Mouse (Mus musculus): ENCODE results near the gene Rps3a1.
"Not testable (repeated sequence)": the region's sequence is repeated elsewhere in the genome, so short reads cannot be mapped to it uniquely, and the experiment has no call there.

Gene Rps3a1

GRCm38 (mm10) chr3:86114659-86115338 lies 27.7 kb downstream of the Rps3a1 start:
- DNase-seq = no peak

GRCm38 (mm10) chr3:86112766-86113165 lies 29.7 kb downstream of the Rps3a1 start:
- DNase-seq = no peak

- no peak for DNase-seq
These were observed 32.4 kb downstream of the Rps3a1 start for GRCm38 (mm10) chr3:86110077-86110476.

DNA sequence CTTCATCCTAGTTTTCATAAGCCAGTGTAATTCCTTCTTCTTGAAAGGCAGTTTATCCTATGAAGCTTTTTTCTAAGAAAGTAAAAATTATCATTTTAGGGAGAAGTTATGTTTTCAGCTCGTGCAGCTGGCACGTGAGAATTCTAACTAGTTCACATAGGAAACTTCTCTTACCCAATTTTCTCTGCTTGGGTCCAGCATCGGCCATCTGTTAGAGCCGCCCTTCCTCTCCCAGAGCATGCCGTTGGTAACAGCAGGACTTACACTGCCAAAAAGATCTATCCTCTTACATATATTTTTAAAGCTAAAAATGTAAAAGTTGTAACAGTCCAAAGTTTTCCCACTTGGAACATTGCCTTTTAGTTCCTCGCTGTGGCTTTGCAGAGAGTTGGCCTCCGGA lies 33.4 kb downstream of the Rps3a1 start:
- DNase-seq = no peak

DNA sequence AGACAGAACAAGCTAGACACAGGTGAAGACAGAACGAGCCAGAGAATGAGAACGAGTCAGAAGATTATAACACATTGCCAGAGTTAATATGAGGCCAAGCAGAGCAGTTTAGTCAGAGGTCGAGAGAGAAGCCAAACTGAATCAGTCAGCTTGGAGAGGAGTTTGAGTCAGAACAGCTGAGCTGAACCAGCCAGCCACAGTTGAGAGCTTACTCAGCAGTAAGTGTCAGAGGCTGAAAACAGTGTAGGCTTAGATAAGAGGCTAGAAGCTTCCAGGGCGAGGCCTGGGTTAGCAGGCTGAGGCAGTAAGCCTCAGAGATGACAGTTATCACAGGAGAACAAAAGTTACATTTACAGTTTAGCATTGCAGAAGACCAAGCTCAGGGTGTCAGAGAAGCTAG lies 33.9 kb downstream of the Rps3a1 start:
- DNase-seq = no peak

- DNase-seq = no peak
These were observed 34.6 kb downstream of the Rps3a1 start for GRCm38 (mm10) chr3:86107637-86108539.

DNA sequence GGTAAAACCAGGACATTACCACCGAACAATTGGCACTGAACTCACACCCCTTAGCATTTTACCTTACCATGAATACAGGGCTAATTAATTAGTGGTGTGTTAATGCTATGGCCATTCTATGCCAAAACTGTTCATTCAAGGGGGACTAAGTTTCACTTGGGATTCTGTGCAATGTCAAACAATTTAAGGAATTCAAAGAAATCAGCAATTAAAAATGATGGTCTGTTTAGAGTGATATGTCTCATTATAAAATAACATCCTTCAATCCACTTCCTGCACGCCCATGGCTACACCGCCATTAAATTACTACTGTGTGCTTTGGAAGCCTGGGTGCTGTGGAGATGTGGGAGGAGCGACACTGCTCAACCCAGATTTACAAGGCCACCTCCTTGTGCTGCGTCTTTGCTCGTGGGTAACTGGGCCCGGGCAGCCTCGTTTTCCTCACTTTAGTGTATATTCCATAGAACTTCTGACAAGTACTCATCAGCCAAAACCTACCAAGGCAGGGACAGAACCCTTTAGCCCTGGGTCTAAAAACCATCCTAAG lies 36.3 kb downstream of the Rps3a1 start:
- no peak for DNase-seq

- no peak for DNase-seq
These were observed 37.6 kb downstream of the Rps3a1 start for GRCm38 (mm10) chr3:86104909-86105308.

- not testable (repeated sequence) for DNase-seq
These were observed 38.1 kb downstream of the Rps3a1 start for GRCm38 (mm10) chr3:86104433-86104832.

GRCm38 (mm10) chr3:86103449-86104291 lies 38.8 kb downstream of the Rps3a1 start:
- no peak for DNase-seq

DNA sequence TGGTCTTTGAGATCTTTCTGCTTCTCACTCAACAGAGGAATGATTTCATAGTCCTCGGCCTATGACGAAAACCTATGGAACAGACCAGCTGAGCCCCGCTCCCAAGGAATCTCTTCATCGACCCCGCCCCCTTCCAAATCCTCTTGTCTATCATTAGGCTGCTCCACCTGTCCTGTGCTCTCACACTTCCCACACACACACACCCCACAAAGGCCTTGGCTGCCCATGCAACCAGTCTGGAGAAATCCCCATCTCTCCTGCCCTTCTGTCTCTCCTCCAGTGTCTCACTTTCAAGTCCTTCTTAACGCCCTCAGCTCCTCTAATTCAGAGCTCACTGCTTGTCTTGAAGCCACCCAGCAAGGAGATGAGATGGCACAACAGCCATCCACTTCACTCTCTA lies 40.5 kb downstream of the Rps3a1 start:
- DNase-seq = no peak

DNA sequence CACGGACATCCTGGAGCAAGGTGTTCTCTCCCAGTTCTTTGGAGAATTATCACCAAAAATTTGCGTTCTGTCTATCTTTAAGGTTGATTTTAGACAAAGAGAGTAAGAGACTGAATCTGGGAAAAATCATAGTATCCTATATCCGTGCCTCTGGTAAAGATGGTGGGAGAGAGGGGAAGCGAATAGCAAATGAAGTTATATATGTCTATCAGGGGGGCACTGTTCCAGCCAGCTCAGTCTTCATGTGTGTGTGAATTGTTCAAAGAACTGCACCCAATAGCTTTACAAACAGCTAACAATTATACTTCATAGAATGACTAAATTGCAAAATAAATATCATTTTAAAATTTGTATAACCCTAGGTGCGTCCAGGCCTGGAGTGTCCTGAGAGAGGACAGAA lies 48.6 kb downstream of the Rps3a1 start:
- no peak for DNase-seq

DNA sequence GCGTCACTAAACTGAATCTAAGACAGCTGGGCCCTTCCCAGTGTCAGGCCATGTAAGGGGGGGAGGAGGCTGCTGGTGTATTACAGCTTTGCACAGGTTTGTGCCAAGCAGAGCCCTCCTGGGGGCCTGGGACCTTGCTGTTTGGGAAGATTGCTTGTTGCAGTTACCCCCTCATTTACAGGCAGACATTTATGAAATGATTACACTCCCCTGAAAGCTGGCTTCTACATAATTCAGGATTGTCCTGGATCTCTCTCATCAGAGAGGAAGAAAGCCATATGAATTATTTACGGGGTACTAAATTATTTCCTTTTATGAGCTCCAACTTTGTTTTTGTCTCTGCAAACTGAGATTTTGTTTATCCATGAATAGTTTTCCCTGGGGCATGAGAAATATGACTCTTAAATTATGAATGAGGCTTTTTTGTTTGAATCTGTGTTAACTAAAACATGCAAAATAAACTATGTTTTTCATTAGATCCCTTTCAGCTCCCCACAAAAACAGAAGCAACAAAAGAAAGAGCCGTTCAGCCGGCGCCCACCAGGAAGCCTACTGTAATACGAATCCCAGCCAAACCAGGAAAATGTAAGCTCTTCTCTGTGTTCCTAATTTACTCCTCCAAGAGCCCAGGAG lies 49.2 kb downstream of the Rps3a1 start:
- DNase-seq = no peak
